Mouse (Mus musculus): ENCODE measurements around the gene Ptpn13. TPM values are rescaled to one million over a fixed set of nuclear protein-coding genes. Genes with fewer than 3 reads are reported as not detected.

Ptpn13 gene
- total and polyA plus RNA-seq, 2 experiments from 2014 or later, result 2.6 to 14.1 TPM

GRCm38 (mm10) chr5:103610148-103610547, 185.2 kb downstream of the Ptpn13 start:
- Histone ChIP-seq H3K9ac (replicated peaks; ENCODE audit: low read length, poor library complexity, severe bottlenecking) (no peak overlapping the region), H3K4me2 (ENCODE audit: low read depth, low read length, poor library complexity, severe bottlenecking) (no peak overlapping the region), H3K4me1 (ENCODE audit: insufficient read depth, low read length) (no peaks in the 10 kb centered on the region), H3K27ac (ENCODE audit: low read depth, low read length) (no peak overlapping the region), H3K9me3 (ENCODE audit: low read length) (no peaks in the 10 kb centered on the region), H3K27me3 (ENCODE audit: insufficient read depth, low read length) (no peaks in the 10 kb centered on the region), H3K36me3 (ENCODE audit: insufficient read depth, low read length) (no peaks in the 10 kb centered on the region), H3K4me3 (ENCODE audit: low read depth, low read length) (no peak overlapping the region)
- ATAC-seq (ENCODE audit: low FRiP score) (no peak), DNase-seq (ENCODE audit: low spot score) (no peak)
- no peak for TF ChIP-seq CTCF (IDR thresholded peaks at IDR 0.05)
- WGBS, result 70% methylated on average over 5 of the region's 5 CpGs

GRCm38 (mm10) chr5:103610856-103611472, 186.0 kb downstream of the Ptpn13 start:
- H3K9ac ChIP-seq (replicated peaks; ENCODE audit: low read length, poor library complexity, severe bottlenecking), result no peak overlapping the region
- ATAC-seq (ENCODE audit: low FRiP score) (no peak), DNase-seq (ENCODE audit: low spot score) (no peak)
- no peaks in the 10 kb centered on the region for H3K4me1 ChIP-seq (ENCODE audit: insufficient read depth, low read length)
- no peaks in the 10 kb centered on the region for H3K9me3 ChIP-seq (ENCODE audit: low read length)
- 90% methylated on average over 10 of the region's 10 CpGs for WGBS
- H3K4me2 ChIP-seq (ENCODE audit: low read depth, low read length, poor library complexity, severe bottlenecking), result no peak overlapping the region
- H3K36me3 ChIP-seq (ENCODE audit: insufficient read depth, low read length), result no peaks in the 10 kb centered on the region
- no peak for TF ChIP-seq CTCF (IDR thresholded peaks at IDR 0.05)
- H3K27ac ChIP-seq (ENCODE audit: low read depth, low read length), result no peak overlapping the region
- no peaks in the 10 kb centered on the region for H3K27me3 ChIP-seq (ENCODE audit: insufficient read depth, low read length)
- no peak overlapping the region for H3K4me3 ChIP-seq (ENCODE audit: low read depth, low read length)

- H3K36me3 ChIP-seq (ENCODE audit: insufficient read depth, low read length), result no peaks in the 10 kb centered on the region
- no peak for DNase-seq (ENCODE audit: low spot score)
- no peaks in the 10 kb centered on the region for H3K27me3 ChIP-seq (ENCODE audit: insufficient read depth, low read length)
- no peak overlapping the region for H3K4me3 ChIP-seq (ENCODE audit: low read depth, low read length)
- no peak overlapping the region for H3K4me2 ChIP-seq (ENCODE audit: low read depth, low read length, poor library complexity, severe bottlenecking)
- peak; percentile 23; the same call in 1 of the 2 replicates for TF ChIP-seq CTCF (IDR thresholded peaks at IDR 0.05)
- no peak for ATAC-seq (ENCODE audit: low FRiP score)
- H3K9me3 ChIP-seq (ENCODE audit: low read length), result no peaks in the 10 kb centered on the region
- no peak overlapping the region for H3K9ac ChIP-seq (replicated peaks; ENCODE audit: low read length, poor library complexity, severe bottlenecking)
- no peak overlapping the region for H3K27ac ChIP-seq (ENCODE audit: low read depth, low read length)
- no peaks in the 10 kb centered on the region for H3K4me1 ChIP-seq (ENCODE audit: insufficient read depth, low read length)
- 89% methylated on average over 7 of the region's 7 CpGs for WGBS
Observed at GRCm38 (mm10) chr5:103612316-103612715, 187.3 kb downstream of the Ptpn13 start.

- H3K4me1 ChIP-seq (ENCODE audit: insufficient read depth, low read length), result no peaks in the 10 kb centered on the region
- 90% methylated on average over 7 of the region's 7 CpGs for WGBS
- TF ChIP-seq CTCF (IDR thresholded peaks at IDR 0.05), result no peak
- no peak overlapping the region for H3K4me3 ChIP-seq (ENCODE audit: low read depth, low read length)
- H3K9me3 ChIP-seq (ENCODE audit: low read length), result no peaks in the 10 kb centered on the region
- no peaks in the 10 kb centered on the region for H3K36me3 ChIP-seq (ENCODE audit: insufficient read depth, low read length)
- ATAC-seq (ENCODE audit: low FRiP score) (no peak), DNase-seq (ENCODE audit: low spot score) (no peak)
- no peak overlapping the region for H3K9ac ChIP-seq (replicated peaks; ENCODE audit: low read length, poor library complexity, severe bottlenecking)
- H3K4me2 ChIP-seq (ENCODE audit: low read depth, low read length, poor library complexity, severe bottlenecking), result no peak overlapping the region
- H3K27ac ChIP-seq (ENCODE audit: low read depth, low read length), result no peak overlapping the region
- H3K27me3 ChIP-seq (ENCODE audit: insufficient read depth, low read length), result no peaks in the 10 kb centered on the region
Observed at GRCm38 (mm10) chr5:103614356-103614755, 189.4 kb downstream of the Ptpn13 start.

GRCm38 (mm10) chr5:103617191-103617590, 192.2 kb downstream of the Ptpn13 start:
- Histone ChIP-seq H3K27ac (ENCODE audit: low read depth, low read length) (no peak overlapping the region), H3K36me3 (ENCODE audit: insufficient read depth, low read length) (no peaks in the 10 kb centered on the region), H3K4me1 (ENCODE audit: insufficient read depth, low read length) (no peaks in the 10 kb centered on the region), H3K4me3 (ENCODE audit: low read depth, low read length) (no peak overlapping the region), H3K9ac (replicated peaks; ENCODE audit: low read length, poor library complexity, severe bottlenecking) (no peak overlapping the region), H3K27me3 (ENCODE audit: insufficient read depth, low read length) (no peaks in the 10 kb centered on the region), H3K4me2 (ENCODE audit: low read depth, low read length, poor library complexity, severe bottlenecking) (no peak overlapping the region), H3K9me3 (ENCODE audit: low read length) (no peaks in the 10 kb centered on the region)
- ATAC-seq (ENCODE audit: low FRiP score) (no peak), DNase-seq (ENCODE audit: low spot score) (no peak)
- TF ChIP-seq CTCF (IDR thresholded peaks at IDR 0.05), result no peak
- 67% methylated on average over 9 of the region's 9 CpGs for WGBS

GRCm38 (mm10) chr5:103620301-103620973, 195.4 kb downstream of the Ptpn13 start:
- DNase-seq (ENCODE audit: low spot score) (no peak), ATAC-seq (ENCODE audit: low FRiP score) (no peak)
- Histone ChIP-seq H3K4me1 (ENCODE audit: insufficient read depth, low read length) (no peaks in the 10 kb centered on the region), H3K36me3 (ENCODE audit: insufficient read depth, low read length) (no peaks in the 10 kb centered on the region), H3K9ac (replicated peaks; ENCODE audit: low read length, poor library complexity, severe bottlenecking) (no peak overlapping the region), H3K4me2 (ENCODE audit: low read depth, low read length, poor library complexity, severe bottlenecking) (no peak overlapping the region), H3K9me3 (ENCODE audit: low read length) (no peaks in the 10 kb centered on the region), H3K27me3 (ENCODE audit: insufficient read depth, low read length) (no peaks in the 10 kb centered on the region), H3K4me3 (ENCODE audit: low read depth, low read length) (no peak overlapping the region), H3K27ac (ENCODE audit: low read depth, low read length) (no peak overlapping the region)
- no peak for TF ChIP-seq CTCF (IDR thresholded peaks at IDR 0.05)
- WGBS, result 83% methylated on average over 12 of the region's 12 CpGs

Measured in midbrain, postnatal 0 days (tissue).